Mouse (Mus musculus) intestine, postnatal 0 days (tissue): ENCODE measurements around the gene Iars2. TPM values are rescaled to one million over a fixed set of nuclear protein-coding genes. Genes with fewer than 3 reads are reported as not detected.

ENCODE experiments used
- ATAC-seq: fragments of 200-750 bp; cut with Nextera tagmentation; 2 replicates; pipeline ENCODE4 v1.8.0; 2017; ENCODE audit warnings: mild to moderate bottlenecking, moderate TSS enrichment, moderate library complexity
- H3K27ac ChIP-seq: fragments of 300-500 bp; sonication (generic); 2 replicates; pipeline ENCODE4 v1.5.1; 2014; ENCODE audit warnings: mild to moderate bottlenecking, low read depth, low read length, moderate library complexity
- H3K27me3 ChIP-seq: fragments of 300-500 bp; sonication (generic); replicated peaks from 2 replicates; pipeline ENCODE4 v1.6.1; 2014; ENCODE audit warnings: low read length, mixed read lengths; ENCODE audit not compliant: control insufficient read depth, insufficient read depth
- H3K36me3 ChIP-seq: fragments of 300-500 bp; sonication (generic); 2 replicates; pipeline ENCODE4 v1.6.1; 2014; ENCODE audit warnings: mild to moderate bottlenecking, moderate library complexity; ENCODE audit not compliant: control insufficient read depth, insufficient read depth
- H3K4me1 ChIP-seq: fragments of 300-500 bp; sonication (generic); replicated peaks from 2 replicates; pipeline ENCODE4 v1.6.1; 2014; ENCODE audit warnings: antibody characterized with exemption, low read length, mixed read lengths; ENCODE audit not compliant: control insufficient read depth, insufficient read depth
- H3K4me2 ChIP-seq: fragments of 300-500 bp; sonication (generic); replicated peaks from 2 replicates; pipeline ENCODE4 v1.6.1; 2014; ENCODE audit warnings: low read depth, mild to moderate bottlenecking, moderate library complexity
- H3K4me3 ChIP-seq: fragments of 300-500 bp; sonication (generic); 2 replicates; pipeline ENCODE4 v1.5.1; 2014; ENCODE audit warnings: low read depth, low read length
- H3K9ac ChIP-seq: fragments of 300-500 bp; sonication (generic); 2 replicates; pipeline ENCODE4 v1.6.1; 2014; ENCODE audit warnings: mild to moderate bottlenecking, low read depth, low read length
- H3K9me3 ChIP-seq: fragments of 300-500 bp; sonication (generic); 2 replicates; pipeline ENCODE4 v1.6.1; 2016; ENCODE audit warnings: mixed run types; ENCODE audit not compliant: control insufficient read depth
- CTCF ChIP-seq: sonication (generic); IDR thresholded peaks from 2 replicates; pipeline ENCODE4 v1.5.1; 2016; ENCODE audit warnings: low read depth, mild to moderate bottlenecking, control low read depth, antibody characterized with exemption, moderate library complexity
- WGBS: fragments of 180-500 bp; shearing (Covaris S2); extraction: QIAGEN DNeasy Blood & Tissue Kit; methylation state at CpG from one replicate; pipeline ENCODE4 v1.1.7; 2014; 5-methylcytosine and 5-hydroxymethylcytosine counted together
- polyA plus RNA-seq: library from polyadenylated mRNA; unstranded; fragments of >200 nt; fragmentation: Nextera tagmentation; extraction: Ambion mirVana; gene quantifications from 2 replicates; pipeline ENCODE4 v1.2.1, GENCODE M21; 2015

Iars2 gene
- polyA plus RNA-seq, 1 experiment from 2014 or later, result 64.9 TPM

DNA sequence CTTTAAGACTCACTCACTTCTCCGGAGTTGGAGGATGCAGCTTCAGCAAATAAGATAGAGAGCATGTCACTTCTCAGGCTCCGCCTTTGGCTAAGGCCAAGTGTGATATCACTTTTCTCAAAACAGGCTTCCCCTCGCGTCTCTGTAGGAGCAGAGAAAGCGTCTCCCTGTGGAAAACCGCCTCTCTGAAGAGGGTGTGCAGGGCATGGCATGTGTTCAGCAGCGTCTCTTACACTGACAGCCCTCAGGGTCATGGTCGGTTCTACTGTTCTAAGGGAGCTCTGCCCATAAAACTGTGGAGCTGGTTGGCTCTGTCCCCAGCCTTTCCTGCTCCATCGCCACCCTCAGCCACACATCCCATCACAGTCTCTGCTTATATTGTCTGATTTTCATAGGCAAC is 49.9 kb downstream of the Iars2 start:
- H3K36me3 ChIP-seq, result peaks cover 55% of the 10 kb centered on the region
- 56% methylated on average over 9 of the region's 9 CpGs for WGBS

DNA sequence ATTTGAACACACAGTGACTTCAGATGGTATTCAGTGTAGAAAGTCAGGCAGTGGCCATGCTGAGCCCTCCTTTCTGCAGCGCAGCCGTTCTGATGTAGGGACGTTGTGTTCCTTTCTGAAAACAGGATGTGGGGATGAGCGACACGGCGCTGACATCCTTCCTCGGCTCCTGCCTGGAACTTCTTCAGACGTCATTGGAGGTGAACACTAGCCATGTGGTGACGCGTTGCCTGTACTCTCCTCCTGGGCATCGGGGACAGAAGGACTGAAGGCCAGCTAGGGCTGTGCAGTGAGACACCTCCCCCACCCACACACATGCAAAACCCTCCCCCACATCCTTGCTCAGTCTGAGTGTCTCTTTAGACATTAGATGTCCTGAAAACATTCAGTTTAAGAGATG is 52.2 kb downstream of the Iars2 start:
- 82% methylated on average over 11 of the region's 11 CpGs for WGBS
- Histone ChIP-seq H3K4me3 (no peak overlapping the region), H3K4me2 (no peak overlapping the region), H3K27ac (no peak overlapping the region), H3K36me3 (peaks cover 53% of the 10 kb centered on the region), H3K27me3 (no peaks in the 10 kb centered on the region), H3K9me3 (no peaks in the 10 kb centered on the region), H3K9ac (no peak overlapping the region), H3K4me1 (no peaks in the 10 kb centered on the region; the same call in 1 of the 2 replicates)
- no peak for TF ChIP-seq CTCF
- ATAC-seq, result no peak

More for the DNA sequence above, 49.9 kb downstream of the Iars2 start:
- no peaks in the 10 kb centered on the region for H3K27me3 ChIP-seq
- no peaks in the 10 kb centered on the region; the same call in 1 of the 2 replicates for H3K4me1 ChIP-seq
- no peak for TF ChIP-seq CTCF
- no peaks in the 10 kb centered on the region for H3K9me3 ChIP-seq
- peak overlapping the region; percentile 35; the same call in 1 of the 2 replicates for H3K27ac ChIP-seq
- H3K4me2 ChIP-seq, result no peak overlapping the region
- no peak overlapping the region for H3K4me3 ChIP-seq
- H3K9ac ChIP-seq, result no peak overlapping the region
- ATAC-seq, result no peak

DNA sequence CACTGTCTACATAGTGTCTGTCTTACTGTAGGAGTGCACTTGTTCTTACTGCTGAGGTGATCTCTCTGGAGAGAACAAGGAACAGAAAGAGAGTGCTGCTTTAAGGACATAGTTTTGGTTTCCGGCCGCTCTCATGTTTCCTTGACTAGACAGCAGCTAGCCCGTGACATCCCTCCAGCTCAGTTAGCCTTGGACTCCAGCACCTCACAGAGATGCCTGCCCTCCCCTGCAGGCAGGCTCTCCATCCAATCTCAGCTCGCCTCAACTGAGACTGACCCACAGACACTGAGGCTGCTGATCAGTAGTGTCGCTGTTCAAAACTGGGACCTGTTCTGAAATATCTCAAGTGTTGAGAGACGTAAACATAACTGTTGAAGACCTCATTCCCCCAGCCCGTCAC is 53.2 kb downstream of the Iars2 start:
- Histone ChIP-seq H3K9me3 (no peaks in the 10 kb centered on the region), H3K9ac (no peak overlapping the region), H3K36me3 (peaks cover 55% of the 10 kb centered on the region), H3K4me2 (no peak overlapping the region), H3K27ac (0 out of 2 replicates have a peak overlapping the region, but pooled peaks have one; percentile 75), H3K4me1 (peaks cover 1% of the 10 kb centered on the region; the same call in 1 of the 2 replicates), H3K27me3 (no peaks in the 10 kb centered on the region), H3K4me3 (no peak overlapping the region)
- no peak for ATAC-seq
- 82% methylated on average over 7 of the region's 7 CpGs for WGBS
- TF ChIP-seq CTCF, result no peak

DNA sequence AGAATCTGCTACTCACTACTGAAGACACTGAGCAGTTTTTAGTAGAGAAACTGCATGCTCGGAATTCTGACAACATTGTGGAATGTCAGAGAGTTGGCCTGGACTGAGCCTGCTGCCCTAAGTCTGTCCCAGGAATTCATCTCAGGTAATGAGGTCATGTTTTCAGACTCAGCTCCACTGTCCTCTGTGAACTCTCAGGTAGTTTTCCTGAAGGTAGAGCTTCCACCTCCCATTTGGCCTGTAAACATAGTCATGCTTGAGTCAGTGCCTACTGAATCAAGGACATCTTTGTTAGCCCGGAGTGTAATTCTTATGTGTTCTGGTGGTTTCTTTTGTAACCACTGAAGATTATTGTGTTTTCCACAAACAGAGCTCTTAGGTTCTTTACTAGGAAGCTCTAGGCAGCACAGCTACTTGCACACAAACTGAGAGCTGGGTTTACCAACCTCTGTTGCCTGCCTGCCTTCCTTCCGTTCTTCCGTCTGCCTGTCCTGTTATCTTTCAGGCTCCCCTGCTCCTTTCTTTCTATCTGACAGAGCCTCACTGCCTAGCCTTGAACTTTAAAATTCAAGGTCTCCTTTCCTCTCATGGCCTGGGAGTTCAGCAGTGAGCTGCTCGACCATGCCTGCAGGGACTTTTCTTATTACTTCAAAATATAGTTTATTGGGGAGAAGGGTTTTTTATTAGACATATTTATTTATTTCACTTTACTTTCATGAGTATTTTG is 54.2 kb downstream of the Iars2 start:
- H3K36me3 ChIP-seq, result peaks cover 50% of the 10 kb centered on the region
- H3K9ac ChIP-seq, result no peak overlapping the region
- peaks cover 3% of the 10 kb centered on the region; the same call in 1 of the 2 replicates for H3K4me1 ChIP-seq
- no peak for ATAC-seq
- H3K4me2 ChIP-seq, result no peak overlapping the region
- no peaks in the 10 kb centered on the region for H3K27me3 ChIP-seq
- no peaks in the 10 kb centered on the region for H3K9me3 ChIP-seq
- TF ChIP-seq CTCF, result no peak
- 65% methylated on average over 5 of the region's 5 CpGs for WGBS
- H3K27ac ChIP-seq, result peak overlapping the region; percentile 75
- H3K4me3 ChIP-seq, result no peak overlapping the region

DNA sequence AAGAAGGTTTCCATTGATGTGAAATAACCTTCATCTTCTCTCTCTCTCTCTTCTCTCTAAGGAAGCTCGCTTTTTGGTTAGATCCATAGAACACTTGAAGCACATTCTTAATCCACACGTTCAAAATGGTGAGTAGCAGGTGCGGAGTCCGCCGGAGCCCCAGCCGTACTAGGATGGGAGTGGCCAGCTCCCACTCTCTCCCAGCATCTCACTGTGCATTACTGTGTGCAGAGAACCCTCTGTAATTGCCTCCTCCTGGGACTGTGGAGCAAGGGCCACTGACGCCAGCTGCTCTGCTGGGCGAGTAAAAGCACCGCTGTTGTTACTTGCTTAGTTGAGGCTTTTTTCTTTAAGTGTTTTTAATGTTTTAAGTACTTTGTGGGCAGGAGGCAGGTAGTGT is 57.8 kb downstream of the Iars2 start:
- Histone ChIP-seq H3K9ac (no peak overlapping the region), H3K9me3 (no peaks in the 10 kb centered on the region), H3K4me3 (no peak overlapping the region), H3K27me3 (no peaks in the 10 kb centered on the region), H3K4me1 (0 out of 2 replicates have a peak, but pooled peaks cover 3% of the 10 kb centered on the region), H3K4me2 (no peak overlapping the region), H3K36me3 (peaks cover 48% of the 10 kb centered on the region), H3K27ac (peak overlapping the region; percentile 84)
- ATAC-seq, result peak; percentile 57
- no peak for TF ChIP-seq CTCF
- WGBS, result 52% methylated on average over 9 of the region's 9 CpGs

DNA sequence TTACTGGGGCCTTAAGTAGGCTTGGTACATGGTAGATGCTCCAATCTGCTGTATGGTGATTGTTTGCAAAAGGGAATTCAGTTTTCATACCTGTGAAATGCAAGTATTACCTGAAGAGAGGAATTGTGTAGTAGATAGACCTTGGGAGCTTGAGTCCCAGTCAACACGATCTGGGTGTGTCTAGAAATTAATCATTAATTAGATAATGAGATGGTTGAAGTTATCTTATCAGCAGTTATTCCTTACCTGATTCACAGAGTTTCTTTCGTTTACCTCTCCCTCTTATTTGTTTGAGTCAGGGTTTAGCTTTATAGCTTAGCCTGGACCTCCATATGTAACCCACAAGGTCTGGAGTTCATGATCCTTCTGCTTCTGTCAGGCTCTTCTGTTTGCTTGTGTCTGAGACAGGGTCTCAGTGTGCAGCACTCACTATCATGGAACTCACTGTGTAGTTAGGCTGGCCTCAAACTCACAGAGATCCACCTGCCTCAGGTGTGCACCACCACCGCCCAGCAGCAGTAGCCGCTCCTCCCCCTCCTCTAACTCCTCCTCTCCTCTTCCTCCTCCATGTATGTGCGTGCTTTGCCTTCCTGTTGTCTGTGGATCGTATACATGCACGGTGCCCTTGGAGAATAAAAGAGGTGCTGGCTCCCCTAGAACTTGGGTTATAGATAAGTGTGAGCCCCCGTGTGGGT is 58.6 kb downstream of the Iars2 start:
- Histone ChIP-seq H3K9ac (no peak overlapping the region), H3K4me3 (no peak overlapping the region), H3K36me3 (peaks cover 46% of the 10 kb centered on the region), H3K4me1 (0 out of 2 replicates have a peak, but pooled peaks cover 3% of the 10 kb centered on the region), H3K27ac (peak overlapping the region; percentile 84), H3K4me2 (0 out of 2 replicates have a peak overlapping the region, but pooled peaks have one; percentile 21), H3K9me3 (no peaks in the 10 kb centered on the region), H3K27me3 (no peaks in the 10 kb centered on the region)
- peak; percentile 83 for ATAC-seq
- TF ChIP-seq CTCF, result no peak
- 46% methylated on average over 8 of the region's 8 CpGs for WGBS
